Mouse (Mus musculus) lung, adult 2 months (tissue): Measurements from ENCODE around the gene Spns2. TPM values are rescaled to one million over a fixed set of nuclear protein-coding genes. Genes with fewer than 3 reads are reported as not detected.
"Not testable (repeated sequence)": the region's sequence is repeated elsewhere in the genome, so short reads cannot be mapped to it uniquely, and the experiment has no call there.

Source experiments
- DNase-seq: peaks from one replicate; pipeline ENCODE4 v3.0.0; 2022
- H3K4me1 ChIP-seq: fragments of 200-500 bp; 2 replicates; pipeline ENCODE4 v1.6.1; 2011; ENCODE audit warnings: low read length; ENCODE audit not compliant: control insufficient read depth, insufficient read depth
- H3K4me3 ChIP-seq: fragments of 200-500 bp; replicated peaks from 2 replicates; pipeline ENCODE3; 2011; ENCODE audit warnings: low read depth, mild to moderate bottlenecking, control low read depth, low read length; ENCODE audit errors: extremely low read depth
- CTCF ChIP-seq: fragments of 200-500 bp; IDR thresholded peaks from 2 replicates; pipeline ENCODE4 v1.5.1; 2011; ENCODE audit warnings: mild to moderate bottlenecking, low read length, control low read depth; ENCODE audit not compliant: insufficient read depth
- POLR2A ChIP-seq: fragments of 200-500 bp; IDR thresholded peaks from 2 replicates; pipeline ENCODE4 v1.6.1; 2011; ENCODE audit warnings: low read depth, mild to moderate bottlenecking, control low read depth, low read length, borderline replicate concordance; ENCODE audit errors: extremely low read depth
- WGBS: fragments of 180-500 bp; shearing (Covaris S2); methylation state at CpG from one replicate; pipeline ENCODE4 v1.1.7; 2018; 5-methylcytosine and 5-hydroxymethylcytosine counted together
- polyA plus RNA-seq: library from polyadenylated mRNA; depleted of rRNA; stranded (reverse); fragments of >200 nt; gene quantifications from 2 replicates; pipeline ENCODE4 v1.2.3, GENCODE M21; 2012

The Spns2 gene
- polyA plus RNA-seq, 1 experiment = 126 TPM

GRCm38 (mm10) chr11:72452140-72452665 lies 37.5 kb downstream of the Spns2 start:
- WGBS = 84% methylated on average over 3 of the region's 3 CpGs
- TF ChIP-seq CTCF (no peak), POLR2A (no peak)
- Histone ChIP-seq H3K4me1 (no peaks in the 10 kb centered on the region), H3K4me3 (no peak overlapping the region)
- no peak for DNase-seq

- WGBS = 78% methylated on average over 8 of the region's 8 CpGs
- H3K4me3 ChIP-seq = no peak overlapping the region
- DNase-seq = no peak
- H3K4me1 ChIP-seq = no peaks in the 10 kb centered on the region
- no peak for TF ChIP-seq POLR2A
- no peak for TF ChIP-seq CTCF
These were observed 42.2 kb downstream of the Spns2 start for GRCm38 (mm10) chr11:72447475-72447874.

- Histone ChIP-seq H3K4me3 (no peak overlapping the region), H3K4me1 (peaks cover 2% of the 10 kb centered on the region; the same call in 1 of the 2 replicates)
- WGBS = 87% methylated on average over 6 of the region's 6 CpGs
- no peak for DNase-seq
- TF ChIP-seq CTCF = peak; percentile 80
- no peak for TF ChIP-seq POLR2A
These were observed 43.2 kb downstream of the Spns2 start for GRCm38 (mm10) chr11:72446311-72447105.

GRCm38 (mm10) chr11:72440965-72441664 lies 48.6 kb downstream of the Spns2 start, which contains the start of gene Mybbp1a:
Mybbp1a (plus strand) TSS chr11:72441355.
- TF ChIP-seq POLR2A (peak; percentile 97; the same call in 1 of the 2 replicates), CTCF (no peak)
- peak within 1 kb of the TSS; percentile 92 for H3K4me3 ChIP-seq
- peak; percentile 98 for DNase-seq
- under 1% methylated on average over 46 of the region's 46 CpGs for WGBS
- H3K4me1 ChIP-seq = peaks cover 2% of the 10 kb centered on the region; the same call in 1 of the 2 replicates

- H3K4me1 ChIP-seq, DNase-seq: not testable (repeated sequence)
- H3K4me3 ChIP-seq = peak overlapping the region; percentile 92
- 32% methylated on average over 6 of the region's 6 CpGs for WGBS
These were observed 49.1 kb downstream of the Spns2 start for GRCm38 (mm10) chr11:72440597-72440964.

GRCm38 (mm10) chr11:72438411-72438810 lies 51.3 kb downstream of the Spns2 start:
- Histone ChIP-seq H3K4me1 (peaks cover 2% of the 10 kb centered on the region; the same call in 1 of the 2 replicates), H3K4me3 (no peak overlapping the region)
- DNase-seq = no peak
- no peak for TF ChIP-seq CTCF
- TF ChIP-seq POLR2A = no peak
- WGBS = 59% methylated on average over 4 of the region's 4 CpGs

- 86% methylated on average over 16 of the region's 16 CpGs for WGBS
These were observed 52.7 kb downstream of the Spns2 start for GRCm38 (mm10) chr11:72436756-72437650.

GRCm38 (mm10) chr11:72436271-72436670 lies 53.4 kb downstream of the Spns2 start:
- TF ChIP-seq POLR2A (no peak), CTCF (no peak)
- H3K4me3 ChIP-seq = no peak overlapping the region
- 58% methylated on average over 5 of the region's 5 CpGs for WGBS
- DNase-seq = no peak
- H3K4me1 ChIP-seq = no peaks in the 10 kb centered on the region

More at GRCm38 (mm10) chr11:72436756-72437650, 52.7 kb downstream of the Spns2 start:
- no peak overlapping the region for H3K4me3 ChIP-seq
- H3K4me1 ChIP-seq = peaks cover 2% of the 10 kb centered on the region; the same call in 1 of the 2 replicates
- DNase-seq = no peak
- TF ChIP-seq CTCF (no peak), POLR2A (no peak)

GRCm38 (mm10) chr11:72435694-72436045 lies 54.0 kb downstream of the Spns2 start:
- TF ChIP-seq CTCF (no peak), POLR2A (no peak)
- Histone ChIP-seq H3K4me3 (no peak overlapping the region), H3K4me1 (no peaks in the 10 kb centered on the region)
- no peak for DNase-seq
- 28% methylated on average over 2 of the region's 2 CpGs for WGBS
